Mouse (Mus musculus) liver, postnatal 0 days (tissue): ENCODE measurements around the gene Helz2.

Experiments used
- CTCF ChIP-seq: sonication (generic); IDR thresholded peaks from 2 replicates; pipeline ENCODE4 v1.5.1; 2016; ENCODE audit warnings: antibody characterized with exemption, low read depth
- EP300 ChIP-seq: IDR thresholded peaks from 2 replicates; pipeline ENCODE4 v1.6.1; 2016; ENCODE audit warnings: antibody characterized with exemption, low read depth, mild to moderate bottlenecking

GRCm38 (mm10) chr2:181276766-181277165 is 34.9 kb upstream of the Helz2 start:
- TF ChIP-seq CTCF (no peak), EP300 (no peak)
